Mouse (Mus musculus): ENCODE data around the gene Msi2.

Gene Msi2

DNA sequence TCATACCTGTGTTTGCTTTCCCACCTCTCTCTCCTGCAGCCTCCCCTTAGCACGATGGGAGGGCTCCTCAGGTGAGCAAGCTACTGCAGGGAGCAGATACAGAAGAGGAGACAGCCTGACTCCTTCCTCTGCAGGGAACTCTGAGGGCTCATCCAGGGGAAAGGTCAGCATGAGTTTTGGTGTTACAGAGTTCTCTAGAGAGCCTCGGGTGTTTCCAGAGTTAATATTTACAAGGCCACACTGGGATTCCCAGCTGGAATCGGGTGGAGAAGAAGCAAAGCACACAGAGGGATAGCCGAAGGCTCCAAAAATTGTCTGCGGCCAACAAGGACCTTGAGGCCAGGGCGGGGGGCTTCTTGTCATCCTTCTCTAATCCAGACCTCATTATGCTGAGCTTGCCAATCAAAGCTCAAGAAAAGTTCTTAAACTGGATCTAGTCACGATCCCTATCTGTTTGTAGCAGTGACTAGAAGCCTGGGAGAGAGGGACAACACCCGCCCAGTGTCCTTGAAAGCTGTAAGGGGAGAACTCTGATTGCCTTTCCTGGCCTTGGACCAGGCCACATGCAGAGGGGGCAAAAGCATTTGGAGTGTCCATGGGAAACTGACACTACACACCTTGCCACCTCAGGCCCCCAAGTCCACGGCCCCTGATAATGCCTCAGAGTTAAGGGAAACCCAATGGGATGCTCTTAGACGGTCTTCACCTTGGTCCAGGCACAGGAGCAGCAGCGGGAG lies 56.7 kb downstream of the Msi2 start:
- Histone ChIP-seq H3K36me3 (ENCODE audit: insufficient read depth, low read length) (peaks cover 79% of the 10 kb centered on the region), H3K27me3 (ENCODE audit: insufficient read depth, low read length) (no peaks in the 10 kb centered on the region), H3K9me3 (ENCODE audit: low read length) (peaks cover 16% of the 10 kb centered on the region), H3K4me3 (replicated peaks; ENCODE audit: low read length) (0 out of 2 replicates have a peak overlapping the region, but pooled peaks have one; percentile 5), H3K4me1 (replicated peaks; ENCODE audit: low read depth, low read length) (peaks cover 86% of the 10 kb centered on the region)
- TF ChIP-seq POU5F1 (IDR thresholded peaks at IDR 0.05; ENCODE audit: borderline replicate concordance, low read length) (no peak), CTCF (conservative IDR thresholded peaks at IDR 0.05; ENCODE audit: low read length) (no peak), NANOG (IDR thresholded peaks at IDR 0.05; ENCODE audit: borderline replicate concordance, low read length) (no peak)

DNA sequence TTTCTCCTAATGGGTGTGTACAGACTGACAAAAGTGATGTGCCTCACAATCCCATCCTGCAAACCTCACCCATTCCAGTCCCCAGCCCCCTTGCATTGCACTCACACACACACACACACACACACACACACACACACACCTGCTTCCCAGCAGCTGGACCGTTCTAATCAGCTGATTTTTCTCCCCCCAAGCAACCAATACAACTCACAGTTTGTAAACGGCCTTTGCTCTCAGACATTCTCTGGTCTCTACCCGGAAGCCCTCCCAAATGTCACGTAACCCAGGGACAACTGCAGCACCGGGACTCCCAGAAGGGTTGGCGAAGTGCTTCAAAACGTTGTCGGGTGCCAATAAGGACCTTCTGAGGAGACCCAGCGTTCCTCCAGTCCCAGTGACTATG lies 57.9 kb downstream of the Msi2 start:
- Histone ChIP-seq H3K4me3 (replicated peaks; ENCODE audit: low read length) (no peak overlapping the region), H3K4me1 (replicated peaks; ENCODE audit: low read depth, low read length) (peaks cover 84% of the 10 kb centered on the region), H3K9me3 (ENCODE audit: low read length) (peaks cover 13% of the 10 kb centered on the region), H3K36me3 (ENCODE audit: insufficient read depth, low read length) (peaks cover 76% of the 10 kb centered on the region), H3K27me3 (ENCODE audit: insufficient read depth, low read length) (no peaks in the 10 kb centered on the region)
- no peak for TF ChIP-seq CTCF (conservative IDR thresholded peaks at IDR 0.05; ENCODE audit: low read length)
- no peak for TF ChIP-seq POU5F1 (IDR thresholded peaks at IDR 0.05; ENCODE audit: borderline replicate concordance, low read length)
- TF ChIP-seq NANOG (IDR thresholded peaks at IDR 0.05; ENCODE audit: borderline replicate concordance, low read length) = no peak

DNA sequence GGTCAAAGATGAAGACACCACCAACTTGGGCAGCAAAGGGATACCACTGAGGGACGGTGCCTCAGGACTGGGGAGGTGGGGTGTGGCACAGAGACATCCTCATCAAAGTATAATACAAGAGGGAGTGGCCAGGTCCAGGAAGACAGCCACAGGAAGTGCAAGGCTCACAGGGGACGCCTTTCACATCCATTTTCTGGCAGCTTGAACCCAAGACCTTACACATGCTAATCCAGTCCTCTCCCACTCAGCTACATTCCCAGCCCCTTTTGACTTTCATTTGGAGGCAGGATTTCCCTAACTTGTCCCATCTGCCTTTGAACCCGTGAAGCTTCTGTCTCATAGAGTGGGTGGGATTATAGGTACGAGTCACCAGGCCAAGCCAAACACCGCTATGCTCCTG lies 59.4 kb downstream of the Msi2 start:
- no peak for TF ChIP-seq NANOG (IDR thresholded peaks at IDR 0.05; ENCODE audit: borderline replicate concordance, low read length)
- TF ChIP-seq CTCF (conservative IDR thresholded peaks at IDR 0.05; ENCODE audit: low read length) = no peak
- TF ChIP-seq POU5F1 (IDR thresholded peaks at IDR 0.05; ENCODE audit: borderline replicate concordance, low read length) = no peak
- Histone ChIP-seq H3K36me3 (ENCODE audit: insufficient read depth, low read length) (peaks cover 71% of the 10 kb centered on the region), H3K4me1 (replicated peaks; ENCODE audit: low read depth, low read length) (peaks cover 95% of the 10 kb centered on the region)

DNA sequence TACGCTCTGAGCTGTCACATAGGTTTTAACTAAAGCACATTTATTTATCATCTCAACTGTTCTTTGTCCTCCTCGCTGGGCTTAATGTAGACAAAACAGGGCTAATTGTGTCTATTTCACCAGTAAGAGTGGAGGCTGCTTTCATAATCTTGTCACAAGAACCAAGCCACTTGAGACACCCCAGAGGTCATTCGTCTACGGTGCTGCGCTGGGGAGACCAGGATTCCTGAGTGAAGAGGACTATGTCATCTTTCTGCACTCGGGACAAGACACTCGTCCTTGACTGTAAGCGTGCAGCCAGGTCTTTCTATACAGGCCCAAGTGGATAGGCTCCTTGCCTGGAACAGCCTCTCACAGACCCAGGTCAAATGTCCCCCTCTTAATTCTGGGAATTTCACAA lies 62.5 kb downstream of the Msi2 start:
- TF ChIP-seq NANOG (IDR thresholded peaks at IDR 0.05; ENCODE audit: borderline replicate concordance, low read length) = no peak
- TF ChIP-seq CTCF (conservative IDR thresholded peaks at IDR 0.05; ENCODE audit: low read length) = no peak
- TF ChIP-seq POU5F1 (IDR thresholded peaks at IDR 0.05; ENCODE audit: borderline replicate concordance, low read length) = no peak
- peaks cover 82% of the 10 kb centered on the region for H3K4me1 ChIP-seq (replicated peaks; ENCODE audit: low read depth, low read length)

More for the DNA sequence above, 59.4 kb downstream of the Msi2 start:
- H3K9me3 ChIP-seq (ENCODE audit: low read length) = no peaks in the 10 kb centered on the region; the same call in 1 of the 2 replicates
- no peak overlapping the region for H3K4me3 ChIP-seq (replicated peaks; ENCODE audit: low read length)
- H3K27me3 ChIP-seq (ENCODE audit: insufficient read depth, low read length) = no peaks in the 10 kb centered on the region

DNA sequence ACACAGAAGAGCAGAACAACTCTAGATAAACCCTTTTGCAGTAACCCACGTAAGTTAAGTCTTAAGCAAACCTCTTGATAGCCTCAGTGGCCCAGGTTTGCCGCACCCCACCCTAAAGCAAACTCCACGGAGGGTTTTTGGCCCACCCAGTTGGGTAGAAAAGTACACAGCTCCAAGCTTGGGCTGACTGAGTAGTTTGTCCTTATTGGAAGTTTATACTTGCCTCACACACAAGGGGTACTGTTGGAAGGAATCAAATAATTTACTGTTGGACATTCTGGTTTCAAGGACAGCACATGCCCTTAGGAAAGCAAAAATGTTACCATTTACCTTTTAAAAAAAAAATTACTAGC lies 63.1 kb downstream of the Msi2 start:
- H3K9me3 ChIP-seq (ENCODE audit: low read length) = no peaks in the 10 kb centered on the region
- H3K4me1 ChIP-seq (replicated peaks; ENCODE audit: low read depth, low read length) = peaks cover 82% of the 10 kb centered on the region
- no peak overlapping the region for H3K4me3 ChIP-seq (replicated peaks; ENCODE audit: low read length)
- no peak for TF ChIP-seq CTCF (conservative IDR thresholded peaks at IDR 0.05; ENCODE audit: low read length)
- peaks cover 41% of the 10 kb centered on the region for H3K36me3 ChIP-seq (ENCODE audit: insufficient read depth, low read length)
- no peaks in the 10 kb centered on the region for H3K27me3 ChIP-seq (ENCODE audit: insufficient read depth, low read length)

More for the DNA sequence above, 62.5 kb downstream of the Msi2 start:
- no peak overlapping the region for H3K4me3 ChIP-seq (replicated peaks; ENCODE audit: low read length)
- H3K27me3 ChIP-seq (ENCODE audit: insufficient read depth, low read length) = no peaks in the 10 kb centered on the region
- H3K36me3 ChIP-seq (ENCODE audit: insufficient read depth, low read length) = peaks cover 44% of the 10 kb centered on the region
- no peaks in the 10 kb centered on the region for H3K9me3 ChIP-seq (ENCODE audit: low read length)

DNA sequence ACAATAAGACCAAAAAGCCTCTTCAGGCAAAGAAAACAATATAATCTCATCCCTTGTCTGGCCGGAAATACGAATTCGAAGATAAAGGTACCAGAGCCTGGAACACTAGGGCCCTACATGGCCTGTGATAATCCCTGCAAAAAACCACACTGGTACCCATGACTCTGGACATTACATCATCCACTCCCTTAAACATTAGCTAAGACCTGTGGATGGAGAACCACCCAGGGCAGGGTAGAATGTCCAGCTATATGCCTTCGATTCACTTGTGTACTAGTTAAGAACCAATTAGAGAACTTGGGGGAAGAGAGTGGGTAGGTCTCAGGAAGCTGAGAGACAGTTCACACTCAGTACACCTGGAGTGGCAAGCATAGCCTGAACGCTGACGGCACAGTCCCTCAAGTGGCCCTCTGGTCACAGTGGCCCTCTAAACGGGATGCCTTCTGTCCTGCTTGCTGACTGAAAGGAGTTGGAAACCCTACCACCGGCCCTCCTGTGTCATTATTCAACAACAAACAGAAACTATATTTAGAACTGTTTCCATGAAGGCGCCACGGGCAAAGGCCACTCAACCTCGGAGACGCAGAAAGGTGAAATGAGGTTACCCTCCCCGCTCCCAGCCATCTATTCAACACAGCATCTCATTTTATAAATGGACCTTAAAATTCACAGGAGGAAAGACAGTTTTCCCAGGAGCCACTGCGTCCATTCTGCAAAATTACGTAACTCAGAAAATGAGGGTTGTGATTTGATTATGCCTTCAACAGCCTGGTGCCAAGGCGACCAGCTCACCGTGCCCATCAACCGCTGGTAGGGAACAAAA lies 63.7 kb downstream of the Msi2 start:
- no peaks in the 10 kb centered on the region for H3K27me3 ChIP-seq (ENCODE audit: insufficient read depth, low read length)
- peaks cover 41% of the 10 kb centered on the region for H3K36me3 ChIP-seq (ENCODE audit: insufficient read depth, low read length)
- TF ChIP-seq CTCF (conservative IDR thresholded peaks at IDR 0.05; ENCODE audit: low read length) (no peak), POU5F1 (IDR thresholded peaks at IDR 0.05; ENCODE audit: borderline replicate concordance, low read length) (no peak), NANOG (IDR thresholded peaks at IDR 0.05; ENCODE audit: borderline replicate concordance, low read length) (no peak)
- peaks cover 81% of the 10 kb centered on the region for H3K4me1 ChIP-seq (replicated peaks; ENCODE audit: low read depth, low read length)
- H3K4me3 ChIP-seq (replicated peaks; ENCODE audit: low read length) = no peak overlapping the region
- H3K9me3 ChIP-seq (ENCODE audit: low read length) = no peaks in the 10 kb centered on the region

DNA sequence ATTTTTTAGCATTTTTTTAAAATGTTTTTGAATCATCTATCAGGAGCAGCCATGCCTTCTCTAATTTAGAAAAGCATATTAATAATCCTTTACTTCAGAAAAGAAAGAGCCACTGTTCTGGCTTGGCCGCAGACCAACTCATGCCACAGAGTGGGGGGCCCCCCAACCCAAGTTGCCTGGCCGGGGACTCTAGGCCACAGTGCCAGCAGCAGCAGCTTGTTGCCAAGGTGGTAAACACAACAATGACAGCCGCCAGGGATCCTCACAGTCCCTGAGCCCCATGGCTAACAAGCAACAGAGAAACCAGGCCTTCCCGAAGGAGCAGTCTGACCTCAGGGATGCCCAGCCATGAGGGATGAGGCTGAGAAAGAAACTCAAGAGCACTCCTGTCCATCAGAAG lies 68.0 kb downstream of the Msi2 start:
- peaks cover 46% of the 10 kb centered on the region for H3K36me3 ChIP-seq (ENCODE audit: insufficient read depth, low read length)
- H3K4me1 ChIP-seq (replicated peaks; ENCODE audit: low read depth, low read length) = peaks cover 83% of the 10 kb centered on the region
- H3K9me3 ChIP-seq (ENCODE audit: low read length) = no peaks in the 10 kb centered on the region
- TF ChIP-seq CTCF (conservative IDR thresholded peaks at IDR 0.05; ENCODE audit: low read length) = no peak
- TF ChIP-seq NANOG (IDR thresholded peaks at IDR 0.05; ENCODE audit: borderline replicate concordance, low read length) = no peak
- no peak for TF ChIP-seq POU5F1 (IDR thresholded peaks at IDR 0.05; ENCODE audit: borderline replicate concordance, low read length)
- no peaks in the 10 kb centered on the region for H3K27me3 ChIP-seq (ENCODE audit: insufficient read depth, low read length)
- H3K4me3 ChIP-seq (replicated peaks; ENCODE audit: low read length) = no peak overlapping the region

DNA sequence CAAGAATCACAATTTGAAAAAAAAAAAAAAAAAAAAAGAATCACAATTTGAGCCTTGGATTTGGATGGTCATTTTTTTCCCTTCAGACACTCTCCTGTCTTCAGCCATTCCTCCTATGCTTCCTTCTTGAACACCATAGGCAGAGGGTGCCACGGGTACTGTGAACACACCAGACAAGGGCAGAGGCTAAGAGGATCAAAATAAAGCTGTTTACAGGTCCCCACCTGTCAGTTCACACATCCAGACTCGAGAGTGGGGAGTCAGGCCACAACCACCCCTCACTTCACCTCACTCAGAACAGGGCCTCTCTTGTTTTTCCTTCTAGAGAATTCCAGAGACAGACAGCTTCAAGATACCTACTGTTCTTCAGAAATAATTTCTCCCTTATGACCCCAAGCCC lies 69.3 kb downstream of the Msi2 start:
- no peak overlapping the region for H3K4me3 ChIP-seq (replicated peaks; ENCODE audit: low read length)
- TF ChIP-seq CTCF (conservative IDR thresholded peaks at IDR 0.05; ENCODE audit: low read length) = no peak
- TF ChIP-seq NANOG (IDR thresholded peaks at IDR 0.05; ENCODE audit: borderline replicate concordance, low read length) = no peak
- TF ChIP-seq POU5F1 (IDR thresholded peaks at IDR 0.05; ENCODE audit: borderline replicate concordance, low read length) = no peak

More for the DNA sequence above, 69.3 kb downstream of the Msi2 start:
- Histone ChIP-seq H3K9me3 (ENCODE audit: low read length) (no peaks in the 10 kb centered on the region), H3K27me3 (ENCODE audit: insufficient read depth, low read length) (no peaks in the 10 kb centered on the region), H3K4me1 (replicated peaks; ENCODE audit: low read depth, low read length) (peaks cover 84% of the 10 kb centered on the region), H3K36me3 (ENCODE audit: insufficient read depth, low read length) (peaks cover 42% of the 10 kb centered on the region)

Measured in E14TG2a.4 (cell line).